Mouse (Mus musculus) effector memory CD4-positive, alpha-beta T cell, adult 5 months (primary cell): ENCODE data around the gene Olfr1406. TPM values are rescaled to one million over a fixed set of nuclear protein-coding genes. Genes with fewer than 3 reads are reported as not detected.

Experiments
- polyA plus RNA-seq: library from polyadenylated mRNA; unstranded; fragments of 100-300 nt; shearing (Covaris generic); gene quantifications from one replicate; pipeline ENCODE4 v1.2.1, GENCODE M21; 2017

The Olfr1406 gene
- 0.21 TPM for polyA plus RNA-seq

DNA sequence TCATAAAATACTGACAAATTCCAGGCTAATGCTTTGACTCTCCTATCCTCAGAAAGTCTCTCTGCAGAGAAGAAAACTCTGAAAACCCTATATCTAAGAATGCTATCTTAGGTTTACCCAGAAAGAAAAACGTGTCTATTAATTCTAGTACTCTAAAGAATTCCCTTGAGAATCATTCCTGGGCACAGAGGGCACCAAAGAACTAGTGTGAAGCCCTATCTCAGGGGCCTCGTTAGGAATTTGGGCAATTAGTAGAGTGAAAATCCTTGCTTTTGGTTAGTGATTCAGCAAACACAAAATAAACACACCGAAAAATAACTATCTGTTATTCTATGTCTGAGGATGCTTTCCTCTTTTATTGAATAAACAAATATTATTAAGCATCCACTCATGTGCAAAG lies at the start of gene Olfr1406:
TSS of gene Olfr1406 (minus strand) at position 101 of the 400 bp plus-strand sequence.

DNA sequence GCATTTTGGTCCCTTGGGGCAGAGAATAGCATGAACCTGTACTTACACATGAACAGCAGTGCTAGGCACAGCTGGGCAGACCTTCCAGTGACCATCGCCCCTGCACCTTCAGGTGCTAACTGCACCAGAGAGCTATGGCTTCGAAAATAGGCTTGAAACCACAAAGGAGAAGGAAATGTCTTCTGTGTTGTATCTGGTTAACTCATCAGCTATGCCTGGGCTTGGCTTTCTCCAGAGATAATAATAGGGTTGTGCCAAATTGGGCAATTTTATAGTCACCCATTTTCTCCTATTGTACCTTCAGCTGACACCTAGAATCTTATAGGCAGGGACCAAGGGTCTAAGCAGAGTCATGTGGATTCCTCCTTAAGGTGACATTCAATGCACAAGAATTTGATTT lies 36.6 kb upstream of the Olfr1406 start, which contains the start of gene Fcer1a:
TSS of gene Fcer1a (minus strand) at position 134 of the 400 bp plus-strand sequence.

DNA sequence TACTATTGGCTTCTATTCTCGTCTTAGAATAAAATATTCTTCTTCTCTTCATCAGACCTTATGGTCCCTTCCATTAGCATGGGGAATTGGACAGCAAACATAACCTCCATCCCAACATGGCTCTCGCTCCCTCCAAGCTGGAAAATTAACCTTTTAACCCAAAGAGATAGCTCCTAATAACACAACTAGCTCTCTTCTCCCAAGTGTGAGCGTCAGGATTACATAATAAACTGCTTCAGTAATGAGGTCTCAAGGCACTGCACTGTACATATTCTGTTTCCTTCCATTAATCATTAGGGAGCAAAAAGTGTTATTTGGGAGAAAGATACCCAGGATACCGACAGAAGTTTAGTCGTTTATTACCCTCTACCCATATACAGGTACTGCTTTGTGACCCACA lies 21.7 kb upstream of the Olfr1406 start, which contains the start of gene Olfr1404:
TSS of gene Olfr1404 (plus strand) at position 301 of the 400 bp plus-strand sequence.

DNA sequence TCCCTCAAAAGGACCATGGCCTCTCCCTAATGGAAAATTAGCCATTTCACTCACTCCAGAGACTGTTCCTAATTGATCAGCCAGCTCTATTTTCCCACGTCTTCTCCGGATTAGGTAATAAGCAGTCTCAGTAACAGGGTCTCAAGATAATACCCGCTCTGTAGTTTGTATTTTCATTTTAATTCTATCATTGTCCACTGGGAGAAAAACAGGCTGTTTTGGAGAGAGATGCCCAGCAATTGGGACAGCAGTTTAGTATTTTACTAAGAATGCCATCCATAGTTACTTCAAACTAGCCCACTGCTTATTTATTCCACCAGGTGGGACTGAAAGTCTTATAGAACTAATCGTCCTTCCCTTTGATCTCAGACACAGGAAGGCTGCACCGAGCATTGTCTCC lies 7.1 kb upstream of the Olfr1406 start, which contains the start of gene Olfr218:
TSS of gene Olfr218 (plus strand) at position 301 of the 400 bp plus-strand sequence.

DNA sequence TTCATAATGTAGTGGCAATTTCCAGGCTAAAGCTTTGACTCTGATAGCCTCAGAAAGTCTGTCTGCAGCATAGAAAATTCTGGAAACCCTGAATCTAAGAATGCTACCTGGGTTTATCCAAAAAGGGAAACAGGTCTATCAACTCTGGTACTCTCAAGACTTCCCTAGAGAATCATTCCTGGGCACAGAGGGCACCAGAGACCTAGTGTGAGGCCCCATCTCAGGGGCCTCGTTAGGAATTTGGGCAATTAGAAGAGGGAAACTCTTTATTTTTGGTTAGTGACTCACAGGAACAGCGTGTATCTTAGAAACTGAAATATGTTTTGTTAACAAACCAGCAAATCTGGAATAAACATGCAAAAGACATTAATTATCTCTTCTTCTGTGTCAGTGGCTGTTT lies 53.2 kb downstream of the Olfr1406 start, which contains the start of gene Olfr1408:
TSS of gene Olfr1408 (minus strand) at position 101 of the 400 bp plus-strand sequence.

Other genes with a start within 250 kb of the Olfr1406 start
- not detected for gene Olfr16, start 240.2 kb downstream of the Olfr1406 start, polyA plus RNA-seq
- not detected for gene Olfr1408, start 53.3 kb downstream of the Olfr1406 start, polyA plus RNA-seq
- gene Olfr218, start 7.2 kb upstream of the Olfr1406 start, polyA plus RNA-seq: not detected
- not detected for gene Olfr1404, start 21.8 kb upstream of the Olfr1406 start, polyA plus RNA-seq
- not detected for gene Fcer1a, start 36.6 kb upstream of the Olfr1406 start, polyA plus RNA-seq
- gene Olfr418, start 75.4 kb upstream of the Olfr1406 start, polyA plus RNA-seq: not detected
- not detected for gene Mptx2, start 87.1 kb upstream of the Olfr1406 start, polyA plus RNA-seq
- not detected for gene Ackr1, start 143.1 kb upstream of the Olfr1406 start, polyA plus RNA-seq
- gene Aim2, start 160.2 kb upstream of the Olfr1406 start, polyA plus RNA-seq: 58.3 TPM
- not detected for gene Cadm3, start 177.1 kb upstream of the Olfr1406 start, polyA plus RNA-seq